Mouse (Mus musculus) heart, embryonic 13.5 days (tissue): ENCODE data around the gene Slc35e2. TPM values are rescaled to one million over a fixed set of nuclear protein-coding genes. Genes with fewer than 3 reads are reported as not detected.
"Not testable (repeated sequence)": the region's sequence is repeated elsewhere in the genome, so short reads cannot be mapped to it uniquely, and the experiment has no call there.

Experiments
- ATAC-seq: fragments of 200-750 bp; cut with Nextera tagmentation; 2 replicates; pipeline ENCODE4 v1.8.0; 2017; ENCODE audit warnings: moderate TSS enrichment; ENCODE audit not compliant: insufficient number of reproducible peaks, low FRiP score, low TSS enrichment; ENCODE audit errors: extremely low read depth
- H3K27ac ChIP-seq: fragments of 300-500 bp; sonication (generic); replicated peaks from 2 replicates; pipeline ENCODE4 v1.5.1; 2015; ENCODE audit warnings: moderate library complexity, mild to moderate bottlenecking, inconsistent platforms
- H3K27me3 ChIP-seq: fragments of 300-500 bp; sonication (generic); replicated peaks from 2 replicates; pipeline ENCODE4 v1.6.1; 2015; ENCODE audit warnings: mild to moderate bottlenecking, inconsistent platforms
- H3K36me3 ChIP-seq: fragments of 300-500 bp; sonication (generic); 2 replicates; pipeline ENCODE4 v1.6.1; 2015; ENCODE audit warnings: mild to moderate bottlenecking, inconsistent platforms
- H3K4me1 ChIP-seq: fragments of 300-500 bp; sonication (generic); 2 replicates; pipeline ENCODE4 v1.6.1; 2015; ENCODE audit warnings: inconsistent platforms
- H3K4me2 ChIP-seq: fragments of 300-500 bp; sonication (generic); 2 replicates; pipeline ENCODE4 v1.6.1; 2015; ENCODE audit warnings: inconsistent platforms, mild to moderate bottlenecking, moderate library complexity
- H3K4me3 ChIP-seq: fragments of 300-500 bp; sonication (generic); 2 replicates; pipeline ENCODE4 v1.5.1; 2015; ENCODE audit warnings: moderate library complexity, mild to moderate bottlenecking, inconsistent platforms
- H3K9ac ChIP-seq: fragments of 300-500 bp; sonication (generic); 2 replicates; pipeline ENCODE4 v1.6.1; 2015; ENCODE audit warnings: inconsistent platforms, mild to moderate bottlenecking, moderate library complexity
- H3K9me3 ChIP-seq: fragments of 300-500 bp; sonication (generic); 2 replicates; pipeline ENCODE4 v1.6.1; 2016; ENCODE audit warnings: inconsistent platforms
- WGBS: fragments of 180-500 bp; shearing (Covaris S2); methylation state at CpG from one replicate; pipeline ENCODE4 v1.1.7; 2015; ENCODE audit warnings: mixed read lengths; 5-methylcytosine and 5-hydroxymethylcytosine counted together
- polyA plus RNA-seq: library from polyadenylated mRNA; unstranded; fragments of >200 nt; fragmentation: Nextera tagmentation; extraction: Ambion mirVana; gene quantifications from 2 replicates; pipeline ENCODE4 v1.2.1, GENCODE M21; 2015

The Slc35e2 gene
- polyA plus RNA-seq, 1 experiment from 2014 or later, result 6.2 TPM

DNA sequence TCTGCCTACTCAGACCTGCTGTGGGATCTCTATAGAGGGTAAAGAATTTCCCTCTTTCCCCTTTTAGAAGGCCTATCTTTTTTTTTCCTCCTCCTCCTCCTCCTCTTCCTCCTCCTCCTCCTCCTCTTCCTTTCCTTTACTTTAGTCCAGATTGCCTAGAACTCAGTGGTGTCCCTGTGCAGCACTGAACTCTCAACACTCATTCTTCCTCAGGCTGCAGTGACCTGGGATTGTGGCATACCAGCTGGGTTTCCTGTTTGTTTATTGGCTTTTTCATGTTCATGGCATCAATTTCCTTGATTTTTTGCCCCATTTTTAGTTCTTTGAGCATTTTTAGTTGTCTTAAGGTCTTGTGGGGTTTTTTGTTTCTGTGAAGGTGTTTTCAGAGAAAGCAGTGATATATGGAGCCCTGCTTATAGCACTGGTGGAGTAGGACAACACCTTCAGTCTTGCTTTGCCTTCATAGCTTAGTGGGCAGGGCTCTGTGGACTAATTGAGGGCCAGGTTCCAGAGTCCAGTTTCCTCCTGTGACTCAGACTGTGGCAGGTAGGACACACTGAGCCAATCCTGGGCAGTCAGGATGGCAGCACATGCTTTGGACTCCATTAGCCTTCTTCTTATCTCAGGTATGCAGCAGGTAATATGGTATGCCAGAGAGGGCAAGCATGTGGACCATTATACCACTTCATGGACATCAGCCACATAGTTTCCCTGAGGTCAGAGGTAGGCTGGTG is 34.7 kb downstream of the Slc35e2 start:
- H3K36me3 ChIP-seq, result peaks cover 95% of the 10 kb centered on the region
- no peak for ATAC-seq

DNA sequence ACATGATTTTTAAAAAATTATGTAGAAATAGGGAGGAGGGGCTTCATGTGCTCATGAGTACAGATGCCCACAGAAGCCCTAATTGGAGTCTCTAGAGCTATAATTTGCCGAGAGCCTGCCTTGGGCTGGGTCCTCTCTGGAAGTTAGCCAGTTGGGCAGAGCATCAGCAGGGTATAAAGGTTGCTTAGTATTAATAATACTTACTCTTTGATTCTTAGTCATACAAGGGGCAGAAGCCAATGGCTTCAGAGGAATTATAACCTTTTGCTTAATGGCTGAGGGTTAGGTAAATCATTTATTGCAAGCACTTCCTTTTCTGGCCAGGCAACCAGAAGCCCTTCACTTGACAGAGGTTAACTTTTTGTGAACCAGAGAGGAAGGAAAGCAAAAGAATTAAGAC is 42.3 kb downstream of the Slc35e2 start:
- ATAC-seq, result no peak
- no peak overlapping the region for H3K9ac ChIP-seq
- H3K4me2 ChIP-seq, result no peak overlapping the region
- H3K4me1 ChIP-seq, result no peaks in the 10 kb centered on the region
- no peaks in the 10 kb centered on the region for H3K9me3 ChIP-seq
- H3K27ac ChIP-seq, result no peak overlapping the region
- 90% methylated on average over 1 of the region's 1 CpGs for WGBS
- H3K27me3 ChIP-seq, result no peaks in the 10 kb centered on the region
- H3K36me3 ChIP-seq, result peaks cover 93% of the 10 kb centered on the region
- H3K4me3 ChIP-seq, result no peak overlapping the region

More for the DNA sequence above, 34.7 kb downstream of the Slc35e2 start:
- Histone ChIP-seq H3K9me3 (no peaks in the 10 kb centered on the region), H3K4me3 (no peak overlapping the region), H3K9ac (no peak overlapping the region), H3K27ac (no peak overlapping the region), H3K27me3 (no peaks in the 10 kb centered on the region), H3K4me2 (no peak overlapping the region), H3K4me1 (no peaks in the 10 kb centered on the region)

DNA sequence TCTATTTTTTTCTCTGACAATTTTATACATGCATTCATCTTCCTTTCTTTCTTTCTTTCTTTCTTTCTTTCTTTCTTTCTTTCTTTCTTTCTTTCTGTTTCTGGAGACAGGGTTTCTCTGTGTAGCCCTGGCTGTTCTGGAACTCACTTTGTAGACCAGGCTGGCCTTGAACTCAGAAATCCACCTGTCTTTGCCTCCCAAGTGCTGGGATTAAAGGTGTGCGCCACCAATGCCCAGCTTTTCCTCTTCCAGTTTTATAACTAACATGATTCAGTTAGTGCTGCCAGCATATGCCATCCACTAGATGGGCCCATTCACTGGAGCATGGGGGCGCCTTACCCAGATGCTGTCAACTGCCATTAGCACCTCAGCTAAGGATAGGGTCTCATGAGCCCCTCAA is 44.1 kb downstream of the Slc35e2 start, which contains the start of gene Gm10563:
TSS of gene Gm10563 (minus strand) at position 101 of the 400 bp plus-strand sequence.
- not testable (repeated sequence) for ATAC-seq, H3K4me1 ChIP-seq, H3K27me3 ChIP-seq, H3K9ac ChIP-seq, H3K27ac ChIP-seq, H3K4me3 ChIP-seq, H3K9me3 ChIP-seq, H3K4me2 ChIP-seq
- 95% methylated on average over 2 of the region's 2 CpGs for WGBS
- H3K36me3 ChIP-seq, result peaks cover 95% of the 10 kb centered on the region

DNA sequence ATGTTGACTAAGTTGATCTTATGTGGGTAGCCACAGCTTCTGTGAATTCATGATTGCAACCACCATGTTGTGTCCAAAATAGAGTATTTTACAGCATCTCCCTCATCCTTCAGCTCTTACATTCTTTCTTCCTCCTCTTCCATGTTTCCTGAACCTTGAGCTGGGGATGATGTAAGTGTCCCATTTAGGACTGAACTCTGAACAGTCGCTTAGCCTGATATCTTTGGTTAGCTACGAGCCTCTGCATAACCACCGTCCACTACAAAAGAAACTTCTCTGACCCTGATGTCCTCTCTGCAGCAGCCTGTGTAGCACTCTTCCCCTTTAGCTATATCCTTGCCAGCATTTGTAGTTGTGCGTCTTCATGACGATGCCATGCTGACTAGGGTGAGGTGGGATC is 44.5 kb downstream of the Slc35e2 start:
- WGBS, result 74% methylated on average over 5 of the region's 5 CpGs
- H3K36me3 ChIP-seq, result peaks cover 95% of the 10 kb centered on the region
- H3K27me3 ChIP-seq, result no peaks in the 10 kb centered on the region
- no peak overlapping the region for H3K9ac ChIP-seq
- H3K4me3 ChIP-seq, result no peak overlapping the region
- no peak overlapping the region for H3K27ac ChIP-seq
- no peaks in the 10 kb centered on the region for H3K9me3 ChIP-seq
- no peak for ATAC-seq
- H3K4me2 ChIP-seq, result no peak overlapping the region
- peaks cover 2% of the 10 kb centered on the region for H3K4me1 ChIP-seq

DNA sequence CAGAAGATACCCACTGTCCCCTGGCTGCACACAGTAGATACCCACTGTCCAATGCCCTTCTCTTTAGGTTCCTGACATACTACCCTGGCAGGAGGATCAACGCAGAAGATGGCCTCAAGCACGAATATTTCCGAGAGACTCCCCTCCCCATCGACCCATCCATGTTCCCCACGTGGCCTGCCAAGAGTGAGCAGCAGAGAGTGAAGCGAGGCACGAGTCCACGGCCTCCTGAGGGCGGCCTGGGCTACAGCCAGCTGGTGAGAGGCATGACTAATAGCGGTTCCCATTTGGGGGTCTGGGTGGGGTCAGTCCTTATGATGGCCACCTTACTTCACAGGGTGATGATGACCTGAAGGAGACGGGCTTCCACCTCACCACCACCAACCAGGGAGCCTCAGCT is 48.1 kb downstream of the Slc35e2 start:
- WGBS, result 91% methylated on average over 11 of the region's 11 CpGs
- no peak for ATAC-seq
- no peak overlapping the region for H3K4me2 ChIP-seq
- no peak overlapping the region for H3K9ac ChIP-seq
- H3K27me3 ChIP-seq, result peaks cover 24% of the 10 kb centered on the region
- no peak overlapping the region for H3K4me3 ChIP-seq
- H3K27ac ChIP-seq, result no peak overlapping the region
- H3K9me3 ChIP-seq, result no peaks in the 10 kb centered on the region
- peaks cover 39% of the 10 kb centered on the region for H3K4me1 ChIP-seq
- H3K36me3 ChIP-seq, result peaks cover 65% of the 10 kb centered on the region

DNA sequence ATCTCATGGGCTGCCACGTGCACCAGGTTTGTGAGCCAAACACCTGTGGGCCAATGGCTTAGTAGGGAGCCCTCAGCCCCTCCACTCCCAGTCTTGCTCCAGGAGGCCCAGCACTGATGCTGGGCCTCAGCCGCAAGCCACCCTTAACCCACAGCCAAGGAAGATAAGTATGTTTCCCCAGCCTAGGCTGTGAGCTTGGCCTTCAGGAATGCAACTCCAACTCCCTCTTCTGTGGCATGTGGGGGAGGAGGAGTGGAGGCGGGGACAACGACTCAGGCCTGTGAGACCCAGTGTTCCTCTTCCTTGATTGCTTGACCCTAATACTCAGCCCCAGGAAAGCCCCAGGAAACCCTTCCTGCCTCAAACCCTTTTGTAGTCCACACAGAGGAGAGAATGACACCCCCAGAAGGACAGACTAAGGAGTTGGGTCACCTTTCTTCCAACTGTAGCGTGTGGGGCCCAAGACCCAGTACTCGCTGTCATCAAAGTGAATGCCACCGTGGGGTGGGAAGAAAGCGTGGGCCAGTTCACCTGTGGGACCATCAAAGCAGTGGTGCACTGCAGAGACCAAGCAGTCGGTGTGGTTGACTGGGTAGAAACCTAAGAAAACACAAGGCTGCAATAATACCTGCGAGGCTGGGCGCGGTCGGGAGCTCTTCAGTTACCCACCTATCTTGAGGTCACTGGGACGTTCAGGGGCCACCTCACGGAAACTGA is 50.5 kb downstream of the Slc35e2 start:
- peak overlapping the region; percentile 58 for H3K4me3 ChIP-seq
- H3K36me3 ChIP-seq, result peaks cover 58% of the 10 kb centered on the region
- H3K4me2 ChIP-seq, result peak overlapping the region; percentile 80
- H3K4me1 ChIP-seq, result peaks cover 50% of the 10 kb centered on the region
- ATAC-seq, result peak; percentile 35; the same call in 1 of the 2 replicates
- WGBS, result 38% methylated on average over 15 of the region's 15 CpGs
- H3K27ac ChIP-seq, result peak overlapping the region; percentile 88
- H3K27me3 ChIP-seq, result peaks cover 47% of the 10 kb centered on the region
- H3K9me3 ChIP-seq, result no peaks in the 10 kb centered on the region
- peak overlapping the region; percentile 81 for H3K9ac ChIP-seq

DNA sequence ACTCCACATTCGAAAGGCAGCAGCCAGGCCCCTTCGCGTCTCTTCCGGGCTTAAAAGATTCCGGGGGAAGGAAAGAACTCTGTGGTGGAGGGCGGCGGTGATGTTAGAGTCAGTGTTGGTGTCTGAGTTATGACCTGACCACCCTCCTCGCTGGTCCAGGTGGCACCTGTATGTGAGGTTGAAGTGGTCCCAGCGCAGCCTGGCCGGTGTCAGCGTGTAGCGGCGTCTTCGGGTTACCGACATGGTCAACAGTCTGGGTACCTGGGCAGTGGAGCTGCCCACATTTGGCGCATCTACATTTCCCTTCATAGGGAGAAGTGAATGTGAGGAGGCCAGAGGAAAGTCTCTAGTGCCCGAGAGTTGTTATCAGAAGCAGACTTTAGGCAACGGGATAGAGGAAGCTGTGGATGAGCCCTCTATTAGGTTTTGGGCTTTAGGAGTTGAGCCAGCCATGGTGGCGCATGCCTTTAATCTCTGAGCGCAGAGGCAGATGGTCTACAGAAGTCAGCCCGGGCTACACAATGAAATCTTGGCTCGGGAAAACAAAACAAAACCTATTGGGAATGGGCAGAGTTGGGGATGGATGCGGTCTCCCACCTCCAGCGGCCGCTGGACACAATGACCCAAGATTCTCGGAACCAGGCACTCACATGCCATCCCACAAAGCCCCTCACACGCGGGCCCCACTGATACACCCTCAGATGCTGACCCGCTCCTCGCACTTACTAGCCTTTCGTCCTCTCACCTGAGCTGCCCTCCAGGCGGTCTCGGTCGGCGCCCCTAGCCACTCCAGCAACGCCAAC is 51.3 kb downstream of the Slc35e2 start:
- H3K36me3 ChIP-seq, result peaks cover 58% of the 10 kb centered on the region
- no peak for ATAC-seq
- peaks cover 50% of the 10 kb centered on the region for H3K27me3 ChIP-seq

DNA sequence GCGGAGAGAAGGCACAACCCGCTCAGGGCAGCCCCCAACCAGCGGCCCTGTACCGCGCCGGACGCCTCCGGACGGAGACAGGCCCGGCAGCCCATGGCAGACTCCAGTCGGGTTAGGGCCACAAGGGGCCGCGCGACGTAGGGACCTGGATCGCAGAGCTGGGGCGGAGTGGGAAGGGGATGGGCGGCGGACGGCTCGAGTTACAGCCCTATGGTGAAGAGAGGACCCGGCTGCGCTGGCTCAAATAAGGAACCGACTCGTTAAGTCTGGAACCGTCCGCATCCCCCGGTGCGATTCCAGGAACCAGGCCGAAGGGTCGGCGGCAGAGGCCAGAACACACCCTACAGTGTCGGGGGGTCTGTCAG is 51.9 kb downstream of the Slc35e2 start, which contains the start of gene Mmp23:
TSS of gene Mmp23 (minus strand) at position 299 of the 365 bp plus-strand sequence.
- peak within 1 kb of the TSS; percentile 58 for H3K4me3 ChIP-seq
- H3K27me3 ChIP-seq, result peaks cover 50% of the 10 kb centered on the region
- peak within 1 kb of the TSS; percentile 80 for H3K4me2 ChIP-seq
- no peak for ATAC-seq
- H3K4me1 ChIP-seq, result peaks cover 50% of the 10 kb centered on the region
- H3K27ac ChIP-seq, result peak within 1 kb of the TSS; percentile 88
- H3K9ac ChIP-seq, result peak within 1 kb of the TSS; percentile 81
- WGBS, result under 1% methylated on average over 33 of the region's 33 CpGs
- H3K9me3 ChIP-seq, result no peaks in the 10 kb centered on the region
- peaks cover 58% of the 10 kb centered on the region for H3K36me3 ChIP-seq

More for the DNA sequence above, 51.3 kb downstream of the Slc35e2 start:
- Histone ChIP-seq H3K4me1 (peaks cover 50% of the 10 kb centered on the region), H3K4me2 (peak overlapping the region; percentile 80), H3K4me3 (peak overlapping the region; percentile 58), H3K9ac (peak overlapping the region; percentile 81), H3K9me3 (no peaks in the 10 kb centered on the region), H3K27ac (peak overlapping the region; percentile 88)
- 21% methylated on average over 36 of the region's 36 CpGs for WGBS

DNA sequence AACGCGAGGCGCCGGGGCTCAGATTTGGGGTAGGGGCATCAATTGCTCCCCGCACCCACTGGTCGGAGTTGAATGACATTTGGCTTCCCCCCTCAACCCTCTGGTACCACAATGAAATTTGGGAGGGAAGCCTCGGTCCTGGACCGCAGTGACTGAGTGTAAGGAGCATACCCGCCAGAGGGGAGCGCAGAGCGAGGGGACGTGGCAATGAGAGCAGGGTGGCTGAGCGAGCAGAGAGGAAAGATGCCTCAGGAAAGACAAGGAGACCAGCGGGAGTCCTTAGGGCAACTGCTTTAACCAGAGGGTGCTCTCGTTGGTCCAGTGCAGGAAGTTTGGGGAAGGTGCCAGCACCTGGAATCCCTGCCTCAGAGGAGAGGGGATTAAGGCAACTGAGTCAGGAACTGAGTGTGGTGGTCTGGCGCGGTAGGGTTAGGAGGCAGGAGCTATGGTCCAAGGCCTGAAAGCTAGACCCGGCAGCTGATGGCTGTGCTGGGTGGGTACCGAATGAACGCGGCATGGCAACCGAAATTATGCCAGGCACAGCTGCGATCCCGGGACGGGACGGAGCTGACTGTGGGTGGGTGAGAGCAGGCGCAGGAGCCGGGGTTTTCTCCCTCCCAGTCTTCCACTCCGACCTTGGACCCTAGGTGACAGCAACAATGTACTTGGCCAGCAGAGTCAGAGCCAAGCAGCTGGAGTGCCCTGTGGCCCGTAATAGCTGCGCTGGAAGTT is 52.4 kb downstream of the Slc35e2 start:
- peaks cover 50% of the 10 kb centered on the region for H3K4me1 ChIP-seq
- H3K4me2 ChIP-seq, result peak overlapping the region; percentile 80
- WGBS, result 2% methylated on average over 31 of the region's 31 CpGs
- H3K27ac ChIP-seq, result peak overlapping the region; percentile 88
- peaks cover 50% of the 10 kb centered on the region for H3K27me3 ChIP-seq
- H3K9me3 ChIP-seq, result no peaks in the 10 kb centered on the region
- no peak for ATAC-seq
- H3K4me3 ChIP-seq, result peak overlapping the region; percentile 58
- H3K9ac ChIP-seq, result peak overlapping the region; percentile 81
- peaks cover 56% of the 10 kb centered on the region for H3K36me3 ChIP-seq

DNA sequence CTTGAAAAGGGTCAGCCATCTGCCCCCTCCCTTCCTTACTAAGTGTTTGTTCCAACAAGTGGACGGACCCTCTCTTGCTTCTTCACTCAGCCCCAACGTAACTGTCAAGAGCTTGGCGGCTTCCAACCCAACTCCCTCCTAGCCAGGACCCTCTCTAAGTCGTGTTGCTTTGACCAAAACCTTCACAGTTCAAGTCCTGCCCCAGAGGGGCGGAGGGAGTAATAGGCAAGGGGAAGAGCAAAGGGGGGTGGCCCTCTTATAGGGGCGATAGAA is 52.9 kb downstream of the Slc35e2 start:
- peaks cover 56% of the 10 kb centered on the region for H3K36me3 ChIP-seq
- H3K9ac ChIP-seq, result peak overlapping the region; percentile 81
- no peak for ATAC-seq
- peaks cover 50% of the 10 kb centered on the region for H3K27me3 ChIP-seq
- WGBS, result under 1% methylated on average over 6 of the region's 6 CpGs
- H3K9me3 ChIP-seq, result no peaks in the 10 kb centered on the region
- peak overlapping the region; percentile 80 for H3K4me2 ChIP-seq
- H3K27ac ChIP-seq, result peak overlapping the region; percentile 88
- H3K4me1 ChIP-seq, result peaks cover 50% of the 10 kb centered on the region
- peak overlapping the region; percentile 58 for H3K4me3 ChIP-seq
